Mouse (Mus musculus): Measurements from ENCODE around the gene Tdrd5.

- TF ChIP-seq CTCF (IDR thresholded peaks at IDR 0.05; ENCODE audit: low read depth, low read length) (no peak), GATA1 (IDR thresholded peaks at IDR 0.05; ENCODE audit: borderline replicate concordance, low read length) (no peak), POLR2AphosphoS5 (IDR thresholded peaks at IDR 0.05; ENCODE audit: insufficient replicate concordance, low read depth, low read length) (no peak), GATA2 (IDR thresholded peaks at IDR 0.05; ENCODE audit: borderline replicate concordance, low read depth, low read length) (no peak)
Measured at GRCm38 (mm10) chr1:156285541-156285896, 17.9 kb downstream of the Tdrd5 start.

Measured in G1E (cell line).